Comparison of ENCODE assay signal across 9 mouse cellular contexts in genomic region chr4:156227752-156228392, GRCm38 (mm10). TPM values are rescaled to one million over a fixed set of nuclear protein-coding genes. Genes with fewer than 3 reads are reported as not detected.
DNase-seq lines count a peak whose midpoint lies in the region; ATAC-seq and TF ChIP-seq lines count a peak whose summit lies in the region.
"Had no signal": no experiment of that assay in that cellular context is flagged by ENCODE, and none has a peak within 500 bp of the region (broad histone marks: within the 10 kb centered on the region; RNA-seq: fewer than 3 reads in every experiment).

No protein-coding gene starts in this region.

- peak overlapping the region; percentile 56 for H3K4me2 ChIP-seq in heart, embryonic 12.5 days
- H3K4me2 ChIP-seq in limb, embryonic 14.5 days (replicated peaks; ENCODE audit: low read depth, low read length, severe bottlenecking) = no peak overlapping the region; the same call in 1 of the 2 replicates
- H3K4me2 ChIP-seq in stomach, embryonic 14.5 days (replicated peaks; ENCODE audit: low read depth, low read length) = peak overlapping the region; percentile 22; the same call in 1 of the 2 replicates

- H3K4me1 ChIP-seq in ES-E14 (ENCODE audit: control insufficient read depth in 2 of 2, insufficient read depth in 2 of 2, low read length in 2 of 2, poor library complexity in 1 of 2) = peaks cover 0 to 6% of the 10 kb centered on the region in 2 experiments; a peak in 1 of 4 replicates
- H3K4me1 ChIP-seq in heart, embryonic 12.5 days (replicated peaks) = peaks cover 15% of the 10 kb centered on the region
- 0 out of 2 replicates have a peak, but pooled peaks cover 5% of the 10 kb centered on the region for H3K4me1 ChIP-seq in limb, embryonic 14.5 days (ENCODE audit: control insufficient read depth, insufficient read depth, low read length)
- H3K4me1 ChIP-seq in stomach, embryonic 14.5 days (ENCODE audit: control insufficient read depth, insufficient read depth, low read length) = peaks cover 9% of the 10 kb centered on the region; the same call in 1 of the 2 replicates

- TF ChIP-seq POLR2A in limb, embryonic 14.5 days (IDR thresholded peaks at IDR 0.05; ENCODE audit: borderline replicate concordance, extremely low read depth, insufficient read depth, insufficient read length) = no peak

- H3K27me3 ChIP-seq in heart, embryonic 12.5 days (replicated peaks) = no peaks in the 10 kb centered on the region; the same call in 1 of the 2 replicates
- H3K27me3 ChIP-seq in limb, embryonic 14.5 days (ENCODE audit: control insufficient read depth, insufficient read depth, low read length) = no peaks in the 10 kb centered on the region
- no peaks in the 10 kb centered on the region for H3K27me3 ChIP-seq in stomach, embryonic 14.5 days (ENCODE audit: control insufficient read depth, insufficient read depth, low read length)

- peak overlapping the region; percentile 47 to 61 for H3K4me3 ChIP-seq in ES-E14 (ENCODE audit: insufficient read depth in 1 of 2, low read depth in 1 of 2, low read length in 2 of 2, poor library complexity in 1 of 2, severe bottlenecking in 1 of 2)
- H3K4me3 ChIP-seq in heart, embryonic 12.5 days = 0 out of 2 replicates have a peak overlapping the region, but pooled peaks have one; percentile 9
- no peak overlapping the region for H3K4me3 ChIP-seq in limb, embryonic 14.5 days (replicated peaks; ENCODE audit: low read length)
- peak overlapping the region; percentile 12; the same call in 1 of the 2 replicates for H3K4me3 ChIP-seq in stomach, embryonic 14.5 days (ENCODE audit: low read depth, low read length)
- H3K4me3 ChIP-seq: erythroblast, embryonic 14.5 days had no signal

- DNase-seq in adrenal gland, postnatal 10 days = peak; percentile 42
- DNase-seq in adrenal gland, adult 18-20 months (ENCODE audit: low spot score in 2 of 2) = no peak
- DNase-seq in ES-E14 (ENCODE audit: low read depth, low spot score) = no peak
- DNase-seq in limb, embryonic 14.5 days (ENCODE audit: low spot score) = no peak
- DNase-seq in layer of hippocampus, adult 9-11 months = no peak
- no peak for DNase-seq in thymus, postnatal 10 days (ENCODE audit: low spot score in 2 of 2)

- peaks cover 28% of the 10 kb centered on the region for H3K36me3 ChIP-seq in ES-E14 (ENCODE audit: control insufficient read depth, insufficient read depth, low read length, poor library complexity, severe bottlenecking)
- peaks cover 41% of the 10 kb centered on the region for H3K36me3 ChIP-seq in heart, embryonic 12.5 days
- H3K36me3 ChIP-seq in limb, embryonic 14.5 days (ENCODE audit: control insufficient read depth, insufficient read depth, low read length) = peaks cover 40% of the 10 kb centered on the region
- H3K36me3 ChIP-seq in stomach, embryonic 14.5 days (ENCODE audit: control insufficient read depth, insufficient read depth, low read length) = peaks cover 38% of the 10 kb centered on the region

- H3K9ac ChIP-seq in ES-E14 (ENCODE audit: insufficient read depth, low read depth, low read length, poor library complexity, severe bottlenecking) = peak overlapping the region; percentile 25; the same call in 1 of the 2 replicates
- 0 out of 2 replicates have a peak overlapping the region, but pooled peaks have one; percentile 42 for H3K9ac ChIP-seq in heart, embryonic 12.5 days
- H3K9ac ChIP-seq in limb, embryonic 14.5 days (ENCODE audit: low read depth, low read length, severe bottlenecking) = 0 out of 2 replicates have a peak overlapping the region, but pooled peaks have one; percentile 12
- no peak overlapping the region for H3K9ac ChIP-seq in stomach, embryonic 14.5 days (replicated peaks; ENCODE audit: low read depth, low read length)

- no peak overlapping the region for H3K27ac ChIP-seq in ES-E14 (ENCODE audit: insufficient read depth, low read depth, low read length, poor library complexity, severe bottlenecking)
- H3K27ac ChIP-seq in heart, embryonic 12.5 days (ENCODE audit: poor library complexity, severe bottlenecking) = no peak overlapping the region
- no peak overlapping the region for H3K27ac ChIP-seq in limb, embryonic 14.5 days (replicated peaks; ENCODE audit: low read depth, low read length)
- H3K27ac ChIP-seq in stomach, embryonic 14.5 days (ENCODE audit: low read length) = no peak overlapping the region

- ATAC-seq in heart, embryonic 12.5 days (ENCODE audit: insufficient number of reproducible peaks, low FRiP score) = peak; percentile 27
- ATAC-seq in limb, embryonic 14.5 days (ENCODE audit: low FRiP score, low read depth) = peak; percentile 23; the same call in 1 of the 2 replicates
- peak; percentile 39; the same call in 1 of the 2 replicates for ATAC-seq in stomach, embryonic 14.5 days (ENCODE audit: insufficient number of reproducible peaks, insufficient read depth, low FRiP score, low read depth)

- WGBS in heart, embryonic 12.5 days = 42% methylated on average over 18 of the region's 18 CpGs
- 34% methylated on average over 18 of the region's 18 CpGs for WGBS in limb, embryonic 14.5 days
- WGBS in stomach, embryonic 14.5 days = 36% methylated on average over 18 of the region's 18 CpGs

- no peaks in the 10 kb centered on the region for H3K9me3 ChIP-seq in ES-E14 (ENCODE audit: control insufficient read depth, insufficient read depth, low read depth, low read length)
- H3K9me3 ChIP-seq in heart, embryonic 12.5 days (replicated peaks) = no peaks in the 10 kb centered on the region
- H3K9me3 ChIP-seq in limb, embryonic 14.5 days (ENCODE audit: control insufficient read depth, low read length) = no peaks in the 10 kb centered on the region
- no peaks in the 10 kb centered on the region for H3K9me3 ChIP-seq in stomach, embryonic 14.5 days (ENCODE audit: control insufficient read depth, low read depth, low read length)

- in situ Hi-C loops in ES-E14 (cut with MboI; ENCODE audit: low sequenced_read_pairs in 2 of 2, unreplicated experiment in 2 of 2) = no loop called here

TF ChIP-seq in ES-E14, 5 proteins besides CTCF, POLR2A, EP300 and RAD21:
- TF ChIP-seq CHD2 (IDR thresholded peaks at IDR 0.05; ENCODE audit: low read depth, low read length) (no peak), HCFC1 (IDR thresholded peaks at IDR 0.05; ENCODE audit: borderline replicate concordance, insufficient read depth, low read length) (no peak), ZC3H11A (IDR thresholded peaks at IDR 0.05; ENCODE audit: borderline replicate concordance, low read depth, low read length) (no peak), MAFK (IDR thresholded peaks at IDR 0.05; ENCODE audit: insufficient read depth, low read depth, low read length) (no peak), ZNF384 (IDR thresholded peaks at IDR 0.05; ENCODE audit: low read depth, low read length) (no peak)

RNA-seq across cellular contexts. Expression of gene Plekhn1, which starts 6.8 kb away (rescaled TPM):
- total RNA-seq in adrenal gland, postnatal 10 days (2021) = 10 to 100 TPM; 13.3 to 20.3 TPM
- 10 to 100 TPM; 19.7 to 19.8 TPM for total RNA-seq in adrenal gland, adult 18-20 months (2021)
- 15.2 and 31.2 TPM in 2 replicates for total RNA-seq in ES-E14 (2012; rRNA removed)
- polyA plus RNA-seq in heart, embryonic 12.5 days (2016; fragmentation: Nextera tagmentation; extraction: Ambion mirVana) = 18.0 and 18.2 TPM in 2 replicates
- 104 and 133 TPM in 2 replicates for polyA plus RNA-seq in limb, embryonic 14.5 days (2012; rRNA removed)
- 32.2 and 36.6 TPM in 2 replicates for polyA plus RNA-seq in limb, embryonic 14.5 days (2014; fragmentation: Nextera tagmentation; extraction: Ambion mirVana)
- 21.2 and 22.8 TPM in 2 replicates for polyA plus RNA-seq in stomach, embryonic 14.5 days (2014; fragmentation: Nextera tagmentation; extraction: Ambion mirVana)

RNA-seq across cellular contexts. Expression of gene Noc2l, which starts 7.9 kb away (rescaled TPM):
- 10 to 100 TPM; 39.4 to 41.0 TPM for total RNA-seq in adrenal gland, postnatal 10 days (2021)
- total RNA-seq in adrenal gland, adult 18-20 months (2021) = 10 to 100 TPM; 40.2 to 44.0 TPM
- 108 and 147 TPM in 2 replicates for total RNA-seq in ES-E14 (2012; rRNA removed)
- polyA plus RNA-seq in heart, embryonic 12.5 days (2016; fragmentation: Nextera tagmentation; extraction: Ambion mirVana) = 49.3 and 54.7 TPM in 2 replicates
- 130 and 147 TPM in 2 replicates for polyA plus RNA-seq in limb, embryonic 14.5 days (2012; rRNA removed)
- 61.2 and 62.7 TPM in 2 replicates for polyA plus RNA-seq in limb, embryonic 14.5 days (2014; fragmentation: Nextera tagmentation; extraction: Ambion mirVana)
- polyA plus RNA-seq in stomach, embryonic 14.5 days (2014; fragmentation: Nextera tagmentation; extraction: Ambion mirVana) = 75.6 and 79.8 TPM in 2 replicates

RNA-seq across cellular contexts. Expression of gene Perm1, which starts 12.2 kb away (rescaled TPM):
- total RNA-seq in adrenal gland, postnatal 10 days (2021) = 10 to 100 TPM in 1 of 2 experiments, 1 to 10 TPM in 1; 9.8 to 28.4 TPM
- total RNA-seq in adrenal gland, adult 18-20 months (2021) = 1 to 10 TPM; 5.8 to 7.4 TPM
- 0.16 and 0.18 TPM in 2 replicates for total RNA-seq in ES-E14 (2012; rRNA removed)
- polyA plus RNA-seq in heart, embryonic 12.5 days (2016; fragmentation: Nextera tagmentation; extraction: Ambion mirVana) = 1.3 and 1.6 TPM in 2 replicates
- 0.25 and 0.54 TPM in 2 replicates for polyA plus RNA-seq in limb, embryonic 14.5 days (2012; rRNA removed)
- 1.0 and 1.2 TPM in 2 replicates for polyA plus RNA-seq in limb, embryonic 14.5 days (2014; fragmentation: Nextera tagmentation; extraction: Ambion mirVana)
- 0.55 and 1.3 TPM in 2 replicates for polyA plus RNA-seq in stomach, embryonic 14.5 days (2014; fragmentation: Nextera tagmentation; extraction: Ambion mirVana)
- polyA plus RNA-seq: erythroblast, embryonic 14.5 days had no signal

RNA-seq across cellular contexts. Expression of gene AW011738, which starts 24.8 kb away (rescaled TPM):
- total RNA-seq in adrenal gland, postnatal 10 days (2021) = 1 to 10 TPM; 2.6 to 3.5 TPM
- 1 to 10 TPM; 3.3 to 4.7 TPM for total RNA-seq in adrenal gland, adult 18-20 months (2021)
- 0.21 and 0.27 TPM in 2 replicates for total RNA-seq in ES-E14 (2012; rRNA removed)
- 3.4 and 4.3 TPM in 2 replicates for polyA plus RNA-seq in heart, embryonic 12.5 days (2016; fragmentation: Nextera tagmentation; extraction: Ambion mirVana)
- polyA plus RNA-seq in limb, embryonic 14.5 days (2012; rRNA removed) = 2.2 and 2.4 TPM in 2 replicates
- 0.41 and 1.4 TPM in 2 replicates for polyA plus RNA-seq in limb, embryonic 14.5 days (2014; fragmentation: Nextera tagmentation; extraction: Ambion mirVana)
- 0.41 and 0.82 TPM in 2 replicates for polyA plus RNA-seq in stomach, embryonic 14.5 days (2014; fragmentation: Nextera tagmentation; extraction: Ambion mirVana)

RNA-seq across cellular contexts. Expression of gene Isg15, which starts 27.3 kb away (rescaled TPM):
- 1 to 10 TPM; 1.6 to 2.2 TPM for total RNA-seq in adrenal gland, postnatal 10 days (2021)
- total RNA-seq in adrenal gland, adult 18-20 months (2021) = 1 to 10 TPM; 4.8 to 6.8 TPM
- total RNA-seq in ES-E14 (2012; rRNA removed) = 0.67 and 0.79 TPM in 2 replicates
- polyA plus RNA-seq in heart, embryonic 12.5 days (2016; fragmentation: Nextera tagmentation; extraction: Ambion mirVana) = 1.8 and 2.8 TPM in 2 replicates
- 1.4 and 1.7 TPM in 2 replicates for polyA plus RNA-seq in limb, embryonic 14.5 days (2012; rRNA removed)
- polyA plus RNA-seq in limb, embryonic 14.5 days (2014; fragmentation: Nextera tagmentation; extraction: Ambion mirVana) = 0.26 and 0.73 TPM in 2 replicates
- 0.48 and 1.3 TPM in 2 replicates for polyA plus RNA-seq in stomach, embryonic 14.5 days (2014; fragmentation: Nextera tagmentation; extraction: Ambion mirVana)
